Mouse (Mus musculus) monocyte, adult 5-6 weeks (primary cell): ENCODE results near the gene Dmac2. TPM values are rescaled to one million over a fixed set of nuclear protein-coding genes. Genes with fewer than 3 reads are reported as not detected.

Experiments
- total RNA-seq: library from RNA; stranded (forward); fragments of 200-1000, 200-491, 200-594 nt; gene quantifications from 3 replicates; pipeline ENCODE4 v1.2.3, GENCODE M21; 2017

The Dmac2 gene
- total RNA-seq, 1 experiment from 2014 or later, result 37.9 TPM

Other genes starting within 250 kb of the Dmac2 start
- not detected in 3 replicates for gene Cnfn, start 249.7 kb upstream of the Dmac2 start, total RNA-seq
- 19.5 to 19.9 TPM (median 19.7 TPM) in 3 replicates for gene Lipe, start 220.7 kb upstream of the Dmac2 start, total RNA-seq
- not detected in 3 replicates for gene Cxcl17, start 206.5 kb upstream of the Dmac2 start, total RNA-seq
- gene Ceacam1, start 141.8 kb upstream of the Dmac2 start, total RNA-seq, result 207 to 253 TPM (median 236 TPM) in 3 replicates
- gene Ceacam2, start 79.6 kb upstream of the Dmac2 start, total RNA-seq, result 0.78 TPM in 1 of 3 replicates, not detected in the others
- gene Erich4, start 3.5 kb upstream of the Dmac2 start, total RNA-seq, result not detected in 3 replicates
- 3.4 to 9.2 TPM (median 5.4 TPM) in 3 replicates for gene B3gnt8, start 7.2 kb downstream of the Dmac2 start, total RNA-seq
- 21.4 to 28.0 TPM (median 26.7 TPM) in 3 replicates for gene Bckdha, start 39.6 kb downstream of the Dmac2 start, total RNA-seq
- gene Exosc5, start 39.8 kb downstream of the Dmac2 start, total RNA-seq, result 20.9 to 26.6 TPM (median 23.0 TPM) in 3 replicates
- gene Tmem91, start 55.8 kb downstream of the Dmac2 start, total RNA-seq, result 0.29 to 1.2 TPM (median 0.96 TPM) in 3 replicates
- gene B9d2, start 61.4 kb downstream of the Dmac2 start, total RNA-seq, result 29.3 to 50.4 TPM (median 44.2 TPM) in 3 replicates
- gene Tgfb1, start 67.6 kb downstream of the Dmac2 start, total RNA-seq, result 59.4 to 115 TPM (median 71.4 TPM) in 3 replicates
- gene Ccdc97, start 99.7 kb downstream of the Dmac2 start, total RNA-seq, result 33.9 to 38.4 TPM (median 36.5 TPM) in 3 replicates
- 116 to 171 TPM (median 131 TPM) in 3 replicates for gene Hnrnpul1, start 135.3 kb downstream of the Dmac2 start, total RNA-seq
- 4.9 to 6.4 TPM (median 5.8 TPM) in 3 replicates for gene Axl, start 169.3 kb downstream of the Dmac2 start, total RNA-seq
- gene Cyp2s1, start 197.5 kb downstream of the Dmac2 start, total RNA-seq, result not detected in 3 replicates